ENCODE assay signal across 19 mouse cellular contexts in genomic region chr13:75835461-75835860, GRCm38 (mm10). TPM values are rescaled to one million over a fixed set of nuclear protein-coding genes. Genes with fewer than 3 reads are reported as not detected.
DNase-seq lines count a peak whose midpoint lies in the region; ATAC-seq and TF ChIP-seq lines count a peak whose summit lies in the region.
"Had no signal": no experiment of that assay in that cellular context is flagged by ENCODE, and none has a peak within 500 bp of the region (broad histone marks: within the 10 kb centered on the region; RNA-seq: fewer than 3 reads in every experiment).

No protein-coding gene starts in this region.

- no peak for TF ChIP-seq POLR2A in small intestine, adult 2 months (IDR thresholded peaks at IDR 0.05; ENCODE audit: low read depth, low read length)

- 63% methylated on average over 2 of the region's 2 CpGs for WGBS in kidney, embryonic 14.5 days
- 22% methylated on average over 2 of the region's 2 CpGs for WGBS in small intestine, adult 2 months

- H3K27ac ChIP-seq in kidney, embryonic 14.5 days (ENCODE audit: low read depth, low read length), result no peak overlapping the region
- H3K27ac ChIP-seq in small intestine, adult 2 months (ENCODE audit: insufficient read depth, low read depth, low read length), result peak overlapping the region; percentile 76
- H3K27ac ChIP-seq: heart, embryonic 10.5 days; hindbrain, postnatal 0 days; limb, embryonic 13.5 days had no signal

- ATAC-seq in kidney, embryonic 14.5 days (ENCODE audit: low FRiP score, low TSS enrichment), result no peak
- ATAC-seq: forebrain, embryonic 14.5 days; hindbrain, postnatal 0 days had no signal

- peaks cover 3% of the 10 kb centered on the region for H3K4me1 ChIP-seq in kidney, embryonic 14.5 days (ENCODE audit: control insufficient read depth, insufficient read depth, low read length)
- H3K4me1 ChIP-seq in small intestine, adult 2 months (ENCODE audit: control insufficient read depth, insufficient read depth, insufficient read length, low read length), result peaks cover 43% of the 10 kb centered on the region; the same call in 1 of the 2 replicates

- no peaks in the 10 kb centered on the region for H3K27me3 ChIP-seq in kidney, embryonic 14.5 days (ENCODE audit: control insufficient read depth, insufficient read depth, low read length)
- no peaks in the 10 kb centered on the region for H3K27me3 ChIP-seq in small intestine, adult 2 months (ENCODE audit: control insufficient read depth, insufficient read depth, low read length)
- H3K27me3 ChIP-seq: CH12.LX; limb, embryonic 13.5 days had no signal

- no peaks in the 10 kb centered on the region for H3K36me3 ChIP-seq in kidney, embryonic 14.5 days (ENCODE audit: control insufficient read depth, insufficient read depth, low read length)
- no peaks in the 10 kb centered on the region for H3K36me3 ChIP-seq in small intestine, adult 2 months (ENCODE audit: control insufficient read depth, insufficient read depth, low read length)
- H3K36me3 ChIP-seq: heart, embryonic 10.5 days; limb, embryonic 13.5 days had no signal

- TF ChIP-seq CTCF in small intestine, adult 2 months (IDR thresholded peaks at IDR 0.05; ENCODE audit: extremely low read depth, insufficient read length, insufficient replicate concordance, low read depth, low read length), result no peak

- no peak overlapping the region for H3K4me2 ChIP-seq in kidney, embryonic 14.5 days (replicated peaks; ENCODE audit: low read depth, low read length)
- H3K4me2 ChIP-seq: limb, embryonic 13.5 days had no signal

- H3K9ac ChIP-seq in kidney, embryonic 14.5 days (ENCODE audit: low read depth, low read length), result no peak overlapping the region
- H3K9ac ChIP-seq: limb, embryonic 13.5 days had no signal

- no peaks in the 10 kb centered on the region for H3K9me3 ChIP-seq in kidney, embryonic 14.5 days (ENCODE audit: control insufficient read depth, low read length)
- H3K9me3 ChIP-seq: heart, embryonic 10.5 days; limb, embryonic 13.5 days had no signal

- intact Hi-C loops in heart, postnatal 14 days (cut with DNase I), result no loop called here

- DNase-seq in kidney, adult 11 months, result peak; percentile 13
- DNase-seq in ovary, adult 18-20 months (ENCODE audit: low spot score), result peak; percentile 17
- no peak for DNase-seq in ovary, postnatal 36 days (ENCODE audit: low spot score)
- no peak for DNase-seq in spleen, postnatal 10 days (ENCODE audit: low spot score in 2 of 2)
- no peak for DNase-seq in urinary bladder, postnatal 14 days (ENCODE audit: low spot score)
- DNase-seq in heart, postnatal 14 days, result no peak
- DNase-seq: adrenal gland, postnatal 25 days; cerebellum, adult 18-20 months; gastrocnemius, postnatal 25 days; kidney, postnatal 25 days; right cerebral cortex, postnatal 4 days had no signal

- no peak overlapping the region for H3K4me3 ChIP-seq in kidney, embryonic 14.5 days (ENCODE audit: low read length)
- H3K4me3 ChIP-seq in small intestine, adult 2 months (ENCODE audit: low read depth, low read length), result no peak overlapping the region
- H3K4me3 ChIP-seq: erythroblast, embryonic 14.5 days; heart, embryonic 10.5 days; limb, embryonic 13.5 days had no signal

RNA-seq across cellular contexts. Expression of gene Glrx, which starts 4.2 kb away (rescaled TPM):
- polyA plus RNA-seq in kidney, embryonic 14.5 days (2014; fragmentation: Nextera tagmentation; extraction: Ambion mirVana), result 36.4 and 42.5 TPM in 2 replicates
- 63.7 and 205 TPM in 2 replicates for polyA plus RNA-seq in small intestine, adult 2 months (2012; rRNA removed)
- total RNA-seq in heart, postnatal 14 days (2021), result 10 to 100 TPM; 54.1 to 55.2 TPM

Comparison
In these comparisons a context has a peak if more than half of its experiments do, and no peak if none do; other contexts are left out.
1. DNase-seq: peak in kidney, adult 11 months (single experiment) and ovary, adult 18-20 months (single experiment); none in ovary, postnatal 36 days (single experiment), spleen, postnatal 10 days (0 of 2), urinary bladder, postnatal 14 days (single experiment) and heart, postnatal 14 days (0 of 2).